Mouse (Mus musculus): ENCODE data around the gene Slc16a13.

Gene Slc16a13

GRCm38 (mm10) chr11:70212896-70213295 lies 8.0 kb downstream of the Slc16a13 start:
- DNase-seq (ENCODE audit: extremely low read depth, insufficient read length, low spot score), result peak; percentile 65

DNA sequence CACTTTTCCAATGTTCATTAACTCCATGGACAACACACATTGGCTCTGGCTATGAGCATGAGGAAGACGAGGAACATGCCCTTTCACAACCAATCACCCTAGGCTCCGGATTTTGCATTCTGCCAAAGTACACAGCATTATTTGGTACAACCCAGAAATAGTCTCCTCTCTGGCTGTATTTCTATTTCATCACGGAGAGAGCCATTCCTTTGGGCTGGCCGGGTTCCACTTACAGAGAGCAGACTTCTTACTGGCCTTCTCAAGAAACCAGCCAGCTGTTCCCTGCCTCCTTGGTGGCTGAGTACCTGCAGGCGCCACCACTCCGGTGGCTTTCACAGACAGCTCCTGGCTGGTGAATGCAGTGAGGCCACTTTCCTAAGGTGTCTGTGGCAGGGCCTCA lies 8.4 kb downstream of the Slc16a13 start, which contains the start of gene Slc16a11:
TSS of gene Slc16a11 (plus strand) at position 330 of the 400 bp plus-strand sequence.
- no peak for DNase-seq (ENCODE audit: extremely low read depth, insufficient read length, low spot score)

DNA sequence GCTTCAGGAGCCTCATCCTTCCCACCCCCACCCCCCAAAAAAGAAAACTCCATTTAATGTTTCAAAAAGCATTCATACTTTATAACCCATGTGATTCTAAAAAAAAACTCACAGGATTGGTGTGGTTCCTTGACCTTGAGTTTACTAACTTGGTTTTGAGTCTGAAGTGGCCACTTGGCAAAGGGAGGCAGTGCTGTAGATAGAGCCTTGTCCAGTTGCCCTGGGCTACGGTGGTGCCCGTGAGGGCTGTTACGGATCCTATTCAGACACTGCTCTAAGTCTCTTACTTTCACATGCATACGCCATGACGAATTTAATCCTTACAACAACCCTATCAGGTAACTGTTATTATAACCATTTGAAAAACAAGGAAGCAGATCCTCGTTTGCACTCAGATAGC lies 8.9 kb downstream of the Slc16a13 start:
- DNase-seq (ENCODE audit: extremely low read depth, insufficient read length, low spot score), result no peak

GRCm38 (mm10) chr11:70210681-70211080 lies 10.2 kb downstream of the Slc16a13 start:
- peak; percentile 67 for DNase-seq (ENCODE audit: extremely low read depth, insufficient read length, low spot score)

DNA sequence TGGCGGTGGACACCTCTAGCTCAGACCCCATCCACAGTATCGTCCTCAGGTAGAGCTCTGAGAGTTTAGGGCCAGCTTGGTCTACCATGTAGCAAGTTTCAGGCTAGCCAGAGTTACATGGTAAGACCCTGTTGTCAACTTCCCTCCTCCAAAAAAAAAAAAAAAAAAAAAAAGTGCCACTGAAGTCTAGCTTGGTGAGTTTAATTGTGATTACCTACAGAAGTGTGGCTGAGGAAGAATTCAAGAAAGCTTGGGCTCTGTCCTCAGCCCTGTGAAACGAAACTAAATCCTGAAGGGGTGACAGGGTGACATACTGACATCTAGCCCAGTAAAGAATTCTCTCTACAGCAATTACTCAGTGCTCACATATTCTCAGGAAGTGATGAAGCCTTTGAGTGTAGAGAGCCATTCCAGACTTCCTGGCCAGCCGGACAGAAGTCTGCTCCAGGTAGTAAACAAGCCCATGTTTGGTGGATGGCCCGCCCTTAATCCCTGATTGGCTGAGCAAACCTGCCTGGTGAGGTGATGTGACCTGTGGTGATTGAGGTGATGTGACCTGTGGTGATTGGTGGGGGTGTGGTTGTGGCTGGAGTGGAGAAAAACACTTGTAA lies 12.0 kb downstream of the Slc16a13 start:
- no peak for DNase-seq (ENCODE audit: extremely low read depth, insufficient read length, low spot score)

DNA sequence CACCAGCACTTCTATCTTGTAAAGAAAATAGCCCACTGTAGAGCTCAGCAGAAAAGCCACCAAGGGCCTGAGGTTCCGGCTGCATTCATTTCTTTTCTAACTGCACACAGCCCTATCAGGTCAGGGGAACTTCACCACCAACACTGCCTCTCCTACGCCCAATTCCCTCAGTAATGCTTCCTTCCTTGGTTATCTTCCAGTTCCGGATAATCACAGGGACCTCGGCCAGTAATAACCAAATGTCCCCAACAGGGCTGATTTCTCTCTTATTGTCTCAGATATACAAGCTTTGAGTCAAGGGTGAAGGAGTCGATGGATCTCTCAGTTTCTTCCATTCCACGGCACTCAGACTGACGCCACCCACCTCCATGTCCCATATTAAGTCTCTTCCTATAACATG lies 13.6 kb downstream of the Slc16a13 start:
- no peak for DNase-seq (ENCODE audit: extremely low read depth, insufficient read length, low spot score)

GRCm38 (mm10) chr11:70206801-70207200 lies 14.1 kb downstream of the Slc16a13 start:
- DNase-seq (ENCODE audit: extremely low read depth, insufficient read length, low spot score), result no peak

GRCm38 (mm10) chr11:70201691-70202090 lies 19.2 kb downstream of the Slc16a13 start:
- peak; percentile 57 for DNase-seq (ENCODE audit: extremely low read depth, insufficient read length, low spot score)

DNA sequence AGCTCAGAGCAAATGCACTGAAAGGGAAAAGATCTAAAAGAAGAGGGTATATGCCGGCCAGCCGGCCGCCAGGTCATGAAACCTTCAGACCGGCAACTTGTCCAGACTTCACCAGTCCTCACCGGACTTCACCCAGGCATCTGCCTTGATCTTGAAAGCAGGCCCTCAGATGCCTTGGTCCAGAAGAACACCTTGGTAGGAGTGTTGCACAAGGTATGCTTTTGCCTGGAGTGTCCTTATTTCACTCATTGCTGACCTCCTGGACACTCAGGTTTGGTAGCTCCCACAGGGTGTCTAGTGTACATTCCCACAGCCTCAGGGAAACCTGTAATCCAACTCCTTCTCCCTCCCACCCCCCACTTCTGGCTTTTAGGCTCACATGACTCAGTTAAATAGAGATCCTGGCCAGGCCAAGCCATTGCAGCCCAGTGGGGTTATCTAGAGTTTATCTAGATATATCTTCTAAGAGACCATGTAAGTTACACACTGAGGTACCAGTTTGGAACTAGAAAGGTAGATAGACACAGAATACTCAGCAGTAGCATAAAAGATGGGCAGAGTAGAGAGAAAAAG lies 20.7 kb downstream of the Slc16a13 start:
- DNase-seq (ENCODE audit: extremely low read depth, insufficient read length, low spot score), result no peak

DNA sequence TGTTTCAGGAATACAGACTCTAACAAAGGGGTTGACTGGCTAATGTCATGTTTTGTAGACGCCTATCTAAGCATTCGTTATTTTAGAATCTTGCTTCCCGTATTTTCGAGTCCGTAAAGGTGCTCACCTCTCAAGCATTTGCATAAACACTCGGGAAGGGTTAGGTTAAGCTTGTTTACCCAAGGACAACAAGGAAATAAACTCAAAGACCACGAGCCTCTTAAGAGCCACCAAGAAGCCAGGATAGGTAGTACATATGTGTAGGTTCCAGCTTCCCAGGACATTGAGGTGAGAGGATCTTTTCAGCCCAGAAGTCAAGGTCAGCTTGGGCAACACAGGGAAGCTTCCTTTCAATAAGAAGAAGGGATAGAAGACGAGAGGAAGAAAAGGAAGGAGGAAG lies 21.8 kb downstream of the Slc16a13 start:
- no peak for DNase-seq (ENCODE audit: extremely low read depth, insufficient read length, low spot score)

DNA sequence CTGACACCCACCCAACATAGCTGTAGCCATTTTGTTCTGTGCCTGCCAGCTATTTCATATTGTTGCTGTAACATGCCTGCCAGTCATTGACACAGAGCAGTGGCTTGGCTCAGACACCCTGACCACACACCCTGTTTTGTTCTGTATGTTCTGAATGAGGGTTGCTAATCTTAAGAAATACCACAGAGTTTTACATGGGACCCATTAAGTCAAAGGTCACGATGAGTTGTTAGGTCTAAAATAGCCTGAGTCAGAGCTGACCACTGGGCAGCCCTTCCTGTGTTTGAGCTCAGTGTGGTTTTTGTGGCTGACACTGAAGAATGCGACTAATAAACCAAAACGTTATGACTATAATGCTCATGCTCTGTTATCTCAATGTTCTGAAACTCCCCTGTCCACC lies 22.5 kb downstream of the Slc16a13 start:
- peak; percentile 85 for DNase-seq (ENCODE audit: extremely low read depth, insufficient read length, low spot score)

- DNase-seq (ENCODE audit: extremely low read depth, insufficient read length, low spot score), result peak; percentile 64
Observed at GRCm38 (mm10) chr11:70193354-70194285, 27.2 kb downstream of the Slc16a13 start.

DNA sequence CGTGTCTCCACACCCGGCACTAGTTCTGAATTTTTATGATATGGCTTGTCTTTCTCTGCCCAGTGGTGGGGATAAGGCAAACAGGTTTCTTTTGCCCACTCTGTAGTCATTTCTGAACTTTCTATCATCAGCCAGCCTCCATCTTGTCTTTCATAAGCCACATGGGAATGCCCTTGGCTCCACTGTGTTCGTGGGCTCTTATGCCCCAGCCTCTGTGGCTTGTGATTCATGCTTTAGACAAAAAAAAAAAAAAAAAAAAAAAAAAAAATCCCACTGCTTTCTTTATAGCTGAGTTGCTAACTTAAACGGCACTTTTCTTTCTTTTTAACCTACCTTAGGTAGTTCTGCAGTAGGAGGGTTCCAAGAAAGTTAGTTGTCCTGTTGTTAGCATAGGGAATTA lies 28.7 kb downstream of the Slc16a13 start:
- DNase-seq (ENCODE audit: extremely low read depth, insufficient read length, low spot score), result peak; percentile 57

DNA sequence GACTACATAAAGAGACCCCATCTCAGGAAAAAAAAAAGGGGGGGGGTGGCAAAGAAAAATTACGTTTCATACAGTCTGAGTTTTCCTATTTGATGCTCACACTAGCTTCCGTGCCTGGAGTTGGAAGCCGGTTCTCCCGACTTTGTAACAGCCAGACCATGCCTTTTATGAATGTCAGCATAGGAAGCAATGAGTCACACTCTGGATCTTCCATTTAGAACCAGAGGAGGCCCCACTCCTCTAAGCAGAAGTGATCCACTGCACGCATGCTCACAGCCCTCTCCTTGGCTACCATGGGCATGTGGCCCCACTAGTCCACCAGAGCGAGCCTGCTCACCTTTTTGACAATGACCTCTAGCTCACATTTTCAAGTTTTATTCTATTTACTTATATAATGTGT lies 29.7 kb downstream of the Slc16a13 start:
- peak; percentile 62 for DNase-seq (ENCODE audit: extremely low read depth, insufficient read length, low spot score)

DNA sequence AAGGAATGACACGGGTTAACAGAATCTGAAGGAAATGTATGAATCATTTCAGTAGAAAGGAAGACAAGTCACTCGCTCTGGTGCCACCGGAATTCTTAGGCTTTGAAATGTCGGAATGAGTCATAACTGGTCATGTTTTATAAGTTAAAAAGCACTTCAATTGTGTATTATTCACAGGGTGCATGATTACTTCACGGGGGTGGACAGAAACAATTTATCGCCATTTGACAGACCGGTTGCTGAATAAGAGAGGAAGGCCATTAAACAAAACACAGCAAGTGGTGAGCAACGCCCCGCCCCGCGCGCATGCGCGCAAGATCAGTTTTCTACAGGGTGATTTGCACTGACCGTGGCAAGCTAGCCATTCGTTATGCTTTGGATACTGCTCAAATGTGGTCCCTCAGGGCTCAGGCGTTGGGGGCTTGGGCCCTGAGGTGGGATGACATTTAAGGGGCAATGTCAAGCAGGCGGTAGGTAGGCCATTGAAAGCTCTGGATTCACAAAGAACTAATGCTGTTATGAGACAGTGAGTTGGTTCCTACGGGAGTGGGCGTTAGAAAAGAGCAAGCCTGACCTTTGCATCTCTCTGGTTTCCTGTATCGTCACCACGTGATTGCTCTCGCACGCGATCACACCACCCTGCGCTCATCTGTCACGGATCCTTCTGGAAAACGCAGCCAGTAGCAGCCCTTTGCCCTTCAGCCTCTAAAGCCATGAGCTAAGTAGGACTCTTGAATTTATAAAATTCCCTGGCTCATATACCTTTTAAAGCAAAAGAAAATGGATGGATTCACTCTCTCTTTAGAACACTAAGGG lies 31.3 kb downstream of the Slc16a13 start:
- peak; percentile 92 for DNase-seq (ENCODE audit: extremely low read depth, insufficient read length, low spot score)

DNA sequence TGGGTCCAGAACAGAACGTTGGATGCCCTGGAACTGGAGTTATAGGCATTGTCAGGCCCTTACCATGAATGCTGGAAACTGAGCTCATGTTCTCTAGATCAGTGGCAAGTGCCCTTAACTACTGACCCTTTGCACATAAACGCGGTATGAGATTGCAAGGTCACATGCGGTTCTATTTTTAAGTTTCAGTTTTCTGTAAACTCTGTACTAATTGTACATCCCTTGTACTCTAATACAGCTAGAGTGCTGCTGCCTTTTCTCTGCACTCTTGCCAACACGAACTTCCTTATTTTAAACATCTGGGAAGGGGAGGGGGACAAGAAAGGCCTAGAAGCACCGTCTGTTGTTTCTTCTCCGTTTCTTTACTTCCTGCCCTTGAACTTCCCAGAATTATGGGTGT lies 35.7 kb downstream of the Slc16a13 start:
- DNase-seq (ENCODE audit: extremely low read depth, insufficient read length, low spot score), result no peak

GRCm38 (mm10) chr11:70180496-70180895 lies 40.4 kb downstream of the Slc16a13 start:
- DNase-seq (ENCODE audit: extremely low read depth, insufficient read length, low spot score), result no peak

GRCm38 (mm10) chr11:70179401-70179800 lies 41.5 kb downstream of the Slc16a13 start:
- no peak for DNase-seq (ENCODE audit: extremely low read depth, insufficient read length, low spot score)

GRCm38 (mm10) chr11:70178756-70179155 lies 42.1 kb downstream of the Slc16a13 start:
- DNase-seq (ENCODE audit: extremely low read depth, insufficient read length, low spot score), result no peak

- no peak for DNase-seq (ENCODE audit: extremely low read depth, insufficient read length, low spot score)
Observed at GRCm38 (mm10) chr11:70178311-70178710, 42.6 kb downstream of the Slc16a13 start.

DNA sequence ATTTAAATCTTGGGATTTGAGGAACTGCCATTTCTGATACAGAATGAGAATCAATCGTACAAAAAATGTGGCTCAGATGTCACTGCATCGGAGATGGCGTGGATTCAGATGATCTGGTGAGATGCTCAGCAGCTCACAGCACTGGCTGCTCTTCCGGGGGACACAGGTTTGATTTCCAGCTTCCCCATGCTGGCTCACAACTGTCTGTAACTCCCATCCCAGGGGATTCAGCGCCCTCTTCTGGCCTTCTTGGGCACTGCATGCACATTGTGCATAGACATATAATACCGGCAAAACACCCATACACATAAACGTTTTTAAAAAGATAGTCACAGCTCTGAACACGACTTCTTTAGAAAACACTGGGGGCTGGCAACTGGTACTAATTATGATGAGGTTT lies 43.2 kb downstream of the Slc16a13 start:
- no peak for DNase-seq (ENCODE audit: extremely low read depth, insufficient read length, low spot score)
